Mouse (Mus musculus): ENCODE measurements around the gene Uba3. TPM values are rescaled to one million over a fixed set of nuclear protein-coding genes. Genes with fewer than 3 reads are reported as not detected.

Gene Uba3
- polyA plus RNA-seq, 1 experiment from 2014 or later, result 64.9 TPM

DNA sequence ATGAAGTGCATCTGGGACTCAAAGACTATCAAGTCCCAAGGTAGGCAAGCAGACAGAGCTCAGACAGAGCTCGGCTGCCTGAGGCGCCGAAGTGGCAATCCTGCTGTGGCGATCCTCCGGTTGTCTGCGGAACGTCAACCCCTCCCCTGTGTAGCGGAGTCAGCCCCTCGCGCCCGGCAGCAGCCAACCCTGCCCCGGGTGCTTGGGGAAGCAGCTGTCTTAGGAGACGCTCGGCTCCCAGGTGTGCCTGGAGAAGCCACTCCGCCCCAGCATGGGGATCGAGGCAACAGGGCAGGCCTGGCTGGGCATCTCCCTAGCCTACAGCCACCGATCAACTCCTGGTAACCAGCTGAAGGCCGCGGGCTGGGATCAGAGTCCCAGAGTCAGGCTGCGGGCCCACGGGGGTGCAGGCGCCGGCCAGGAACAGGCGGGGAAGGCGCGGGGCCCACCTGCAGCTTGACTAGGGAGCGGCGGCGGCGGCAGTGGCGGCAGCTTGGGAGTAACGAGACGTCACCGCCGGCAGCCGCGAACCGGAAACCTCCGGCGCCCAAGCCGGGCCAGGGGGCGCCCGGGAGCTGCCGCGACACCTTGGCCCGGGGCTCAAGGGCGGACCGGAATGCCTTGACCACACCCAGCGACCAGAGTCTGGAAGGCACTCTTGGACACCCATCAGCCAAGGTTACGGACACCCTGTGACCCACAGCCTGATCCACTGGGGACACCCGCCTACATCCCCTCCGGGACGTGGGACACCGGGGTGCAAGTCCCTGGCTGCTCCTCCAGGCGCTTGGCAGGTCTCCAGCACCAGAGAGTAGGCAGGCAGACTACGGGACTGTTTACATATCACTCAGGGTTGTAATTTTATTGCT lies 56.8 kb downstream of the Uba3 start, which contains the start of gene Eogt:
Gene Eogt, minus strand, starts transcription at position 800 of the 869 bp plus-strand sequence.
- no peaks in the 10 kb centered on the region for H3K9me3 ChIP-seq (replicated peaks; ENCODE audit: control insufficient read depth, low read length)
- H3K36me3 ChIP-seq (ENCODE audit: control insufficient read depth, insufficient read depth, low read length), result 0 out of 2 replicates have a peak, but pooled peaks cover 4% of the 10 kb centered on the region
- H3K9ac ChIP-seq (ENCODE audit: low read length), result peak within 1 kb of the TSS; percentile 96
- H3K27me3 ChIP-seq (ENCODE audit: control insufficient read depth, insufficient read depth, low read length), result no peaks in the 10 kb centered on the region
- peak within 1 kb of the TSS; percentile 87 for H3K27ac ChIP-seq (ENCODE audit: low read length)
- peak; percentile 83 for ATAC-seq (ENCODE audit: insufficient read depth, low FRiP score)
- peak within 1 kb of the TSS; percentile 97 for H3K4me2 ChIP-seq (ENCODE audit: low read depth, low read length)
- under 1% methylated on average over 56 of the region's 56 CpGs for WGBS
- H3K4me3 ChIP-seq (replicated peaks; ENCODE audit: low read length), result peak within 1 kb of the TSS; percentile 82
- peaks cover 14% of the 10 kb centered on the region for H3K4me1 ChIP-seq (ENCODE audit: control insufficient read depth, insufficient read depth, low read length)

DNA sequence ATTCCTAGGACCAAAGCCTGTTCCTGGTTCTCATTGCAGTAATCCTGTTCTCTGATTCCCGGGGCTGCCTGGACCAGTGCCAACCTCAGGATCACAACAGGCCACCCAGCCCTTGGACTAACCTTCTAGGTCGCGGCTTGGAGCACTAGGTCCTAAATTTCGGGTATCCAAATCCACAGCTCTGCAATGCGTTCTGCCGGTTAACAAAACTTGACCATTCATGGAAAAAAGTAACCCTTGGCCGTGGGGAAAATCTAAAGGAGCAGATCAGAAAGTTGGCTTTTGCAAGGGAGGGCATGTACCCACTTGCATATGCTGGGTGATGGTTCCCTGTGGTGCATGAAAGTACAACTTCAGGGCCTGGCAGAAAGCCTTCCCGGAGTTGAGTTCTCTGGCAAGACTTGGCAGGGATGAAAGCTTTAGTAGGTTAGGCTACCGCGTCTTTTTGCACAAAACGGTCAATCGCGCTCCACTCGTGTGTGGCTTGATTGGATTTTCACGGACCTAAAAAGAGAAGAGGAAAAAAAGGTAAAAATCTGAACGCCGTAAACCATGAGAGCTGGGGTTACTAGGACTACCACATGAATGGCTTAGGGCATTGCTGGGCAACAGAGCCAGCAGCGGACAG lies 57.6 kb downstream of the Uba3 start:
- no peak for ATAC-seq (ENCODE audit: insufficient read depth, low FRiP score)
- Histone ChIP-seq H3K27me3 (ENCODE audit: control insufficient read depth, insufficient read depth, low read length) (no peaks in the 10 kb centered on the region), H3K4me1 (ENCODE audit: control insufficient read depth, insufficient read depth, low read length) (peaks cover 14% of the 10 kb centered on the region), H3K4me3 (replicated peaks; ENCODE audit: low read length) (peak overlapping the region; percentile 82), H3K36me3 (ENCODE audit: control insufficient read depth, insufficient read depth, low read length) (0 out of 2 replicates have a peak, but pooled peaks cover 4% of the 10 kb centered on the region), H3K27ac (ENCODE audit: low read length) (peak overlapping the region; percentile 87), H3K4me2 (ENCODE audit: low read depth, low read length) (peak overlapping the region; percentile 97), H3K9ac (ENCODE audit: low read length) (peak overlapping the region; percentile 96), H3K9me3 (replicated peaks; ENCODE audit: control insufficient read depth, low read length) (no peaks in the 10 kb centered on the region)
- WGBS, result 20% methylated on average over 18 of the region's 18 CpGs

DNA sequence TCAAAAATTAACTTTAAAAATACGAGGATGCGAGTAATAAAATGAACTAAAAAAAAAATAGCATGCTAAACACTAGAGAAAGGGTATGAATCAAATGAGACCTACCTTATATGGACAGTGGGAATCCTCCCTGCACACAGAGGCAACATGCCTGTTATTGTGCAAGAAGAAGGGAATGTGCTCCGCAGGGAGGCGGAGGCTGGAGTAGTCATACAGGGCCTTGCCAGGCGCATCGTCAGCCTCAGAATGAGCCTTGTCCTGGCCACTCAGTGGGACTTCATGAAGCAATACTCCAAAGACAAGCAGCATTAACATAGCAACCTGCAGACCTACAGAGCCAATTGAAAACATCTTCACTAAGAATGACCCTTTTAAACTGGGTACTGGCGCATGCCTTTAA lies 60.3 kb downstream of the Uba3 start:
- Histone ChIP-seq H3K9ac (ENCODE audit: low read length) (no peak overlapping the region), H3K4me3 (replicated peaks; ENCODE audit: low read length) (no peak overlapping the region), H3K36me3 (ENCODE audit: control insufficient read depth, insufficient read depth, low read length) (no peaks in the 10 kb centered on the region), H3K27ac (ENCODE audit: low read length) (no peak overlapping the region), H3K9me3 (replicated peaks; ENCODE audit: control insufficient read depth, low read length) (no peaks in the 10 kb centered on the region), H3K27me3 (ENCODE audit: control insufficient read depth, insufficient read depth, low read length) (no peaks in the 10 kb centered on the region), H3K4me2 (ENCODE audit: low read depth, low read length) (no peak overlapping the region), H3K4me1 (ENCODE audit: control insufficient read depth, insufficient read depth, low read length) (peaks cover 14% of the 10 kb centered on the region)
- WGBS, result 90% methylated on average over 7 of the region's 7 CpGs
- ATAC-seq (ENCODE audit: insufficient read depth, low FRiP score), result no peak

DNA sequence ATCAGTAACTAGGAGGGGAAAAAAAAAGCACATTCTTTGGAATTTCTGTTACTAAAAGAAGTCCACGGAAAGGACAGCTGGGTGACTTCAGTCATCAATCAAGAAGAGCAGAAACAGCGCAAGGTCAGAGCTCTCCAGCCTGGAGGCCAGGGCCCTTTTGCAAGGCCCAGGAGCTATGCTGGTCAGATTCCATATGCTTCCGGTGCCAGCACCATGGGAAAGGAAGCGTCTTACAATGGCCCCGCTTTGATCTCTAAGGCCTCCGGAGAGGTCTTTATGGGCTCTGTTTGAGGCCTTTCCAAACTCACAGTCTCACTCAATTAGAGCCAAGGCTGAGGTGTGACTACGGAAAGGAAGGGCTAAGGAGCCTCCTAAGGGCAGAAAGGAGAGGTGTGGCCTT lies 61.1 kb downstream of the Uba3 start:
- Histone ChIP-seq H3K9ac (ENCODE audit: low read length) (no peak overlapping the region), H3K27me3 (ENCODE audit: control insufficient read depth, insufficient read depth, low read length) (no peaks in the 10 kb centered on the region), H3K9me3 (replicated peaks; ENCODE audit: control insufficient read depth, low read length) (no peaks in the 10 kb centered on the region), H3K36me3 (ENCODE audit: control insufficient read depth, insufficient read depth, low read length) (0 out of 2 replicates have a peak, but pooled peaks cover 4% of the 10 kb centered on the region), H3K4me1 (ENCODE audit: control insufficient read depth, insufficient read depth, low read length) (peaks cover 12% of the 10 kb centered on the region), H3K4me3 (replicated peaks; ENCODE audit: low read length) (no peak overlapping the region), H3K4me2 (ENCODE audit: low read depth, low read length) (no peak overlapping the region), H3K27ac (ENCODE audit: low read length) (no peak overlapping the region)
- 40% methylated on average over 7 of the region's 7 CpGs for WGBS
- ATAC-seq (ENCODE audit: insufficient read depth, low FRiP score), result no peak

DNA sequence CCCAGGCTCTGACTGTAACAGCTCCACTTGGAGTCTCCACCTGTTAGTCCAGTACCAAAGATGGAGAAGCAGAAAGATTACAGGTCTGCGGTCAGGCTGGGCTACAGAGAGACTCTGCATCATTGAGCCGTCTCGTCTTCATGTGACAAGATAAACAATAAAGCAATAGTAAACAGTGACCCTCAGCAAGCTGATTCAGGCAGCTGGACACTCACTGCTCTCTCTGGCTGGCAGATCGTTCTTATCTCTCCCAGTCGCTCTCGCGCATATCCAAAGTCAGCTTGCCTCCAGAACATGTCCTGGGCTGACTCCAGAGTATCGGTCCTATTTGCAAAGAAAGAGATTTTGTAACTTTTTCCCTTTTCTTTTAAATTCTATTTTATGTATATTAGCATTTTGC lies 62.8 kb downstream of the Uba3 start:
- H3K36me3 ChIP-seq (ENCODE audit: control insufficient read depth, insufficient read depth, low read length), result peaks cover 6% of the 10 kb centered on the region; the same call in 1 of the 2 replicates

DNA sequence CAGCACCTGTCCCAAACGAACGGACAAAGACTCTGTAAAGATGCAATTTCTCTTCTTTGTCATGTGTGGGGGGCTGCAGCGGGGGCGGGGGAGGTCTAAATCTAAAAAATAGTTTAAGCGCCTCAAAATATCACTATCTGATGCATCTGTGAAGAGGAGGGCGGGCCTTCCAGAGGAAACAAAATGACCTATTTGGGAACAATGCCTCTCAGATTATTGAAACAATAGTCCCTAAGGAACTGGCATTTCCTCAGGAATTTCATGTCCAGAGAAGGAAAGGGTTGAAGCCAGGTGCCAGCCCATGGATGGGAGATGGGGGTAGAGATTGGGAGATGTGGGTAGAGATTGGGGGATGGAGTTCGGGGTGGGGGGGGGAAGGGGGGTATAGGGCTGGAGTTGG lies 63.6 kb downstream of the Uba3 start:
- no peak overlapping the region for H3K27ac ChIP-seq (ENCODE audit: low read length)
- H3K4me1 ChIP-seq (ENCODE audit: control insufficient read depth, insufficient read depth, low read length), result no peaks in the 10 kb centered on the region
- H3K9ac ChIP-seq (ENCODE audit: low read length), result no peak overlapping the region
- H3K4me2 ChIP-seq (ENCODE audit: low read depth, low read length), result no peak overlapping the region
- H3K36me3 ChIP-seq (ENCODE audit: control insufficient read depth, insufficient read depth, low read length), result peaks cover 6% of the 10 kb centered on the region; the same call in 1 of the 2 replicates
- 66% methylated on average over 7 of the region's 7 CpGs for WGBS
- no peak for ATAC-seq (ENCODE audit: insufficient read depth, low FRiP score)
- no peaks in the 10 kb centered on the region for H3K9me3 ChIP-seq (replicated peaks; ENCODE audit: control insufficient read depth, low read length)
- H3K27me3 ChIP-seq (ENCODE audit: control insufficient read depth, insufficient read depth, low read length), result no peaks in the 10 kb centered on the region
- H3K4me3 ChIP-seq (replicated peaks; ENCODE audit: low read length), result no peak overlapping the region

More for the DNA sequence above, 62.8 kb downstream of the Uba3 start:
- Histone ChIP-seq H3K27me3 (ENCODE audit: control insufficient read depth, insufficient read depth, low read length) (no peaks in the 10 kb centered on the region), H3K9ac (ENCODE audit: low read length) (no peak overlapping the region), H3K27ac (ENCODE audit: low read length) (no peak overlapping the region), H3K4me3 (replicated peaks; ENCODE audit: low read length) (no peak overlapping the region), H3K4me2 (ENCODE audit: low read depth, low read length) (no peak overlapping the region), H3K9me3 (replicated peaks; ENCODE audit: control insufficient read depth, low read length) (no peaks in the 10 kb centered on the region), H3K4me1 (ENCODE audit: control insufficient read depth, insufficient read depth, low read length) (0 out of 2 replicates have a peak, but pooled peaks cover 3% of the 10 kb centered on the region)
- 68% methylated on average over 8 of the region's 8 CpGs for WGBS
- no peak for ATAC-seq (ENCODE audit: insufficient read depth, low FRiP score)

Other genes with a start within 250 kb of the Uba3 start
- 0.12 TPM in 1 of 2 replicates, not detected in the other for gene Fam19a4, start 145.2 kb downstream of the Uba3 start, polyA plus RNA-seq (2015; fragmentation: Nextera tagmentation; extraction: Ambion mirVana)
- 12.7 and 14.7 TPM in 2 replicates for gene Eogt, start 56.5 kb downstream of the Uba3 start, polyA plus RNA-seq (2015; fragmentation: Nextera tagmentation; extraction: Ambion mirVana)
- gene Tmf1, start 26.5 kb downstream of the Uba3 start, polyA plus RNA-seq (2015; fragmentation: Nextera tagmentation; extraction: Ambion mirVana), result 27.7 and 35.2 TPM in 2 replicates
- gene Arl6ip5, start 5.0 kb upstream of the Uba3 start, polyA plus RNA-seq (2015; fragmentation: Nextera tagmentation; extraction: Ambion mirVana), result 77.0 and 93.1 TPM in 2 replicates
- 0.10 and 4.4 TPM in 2 replicates for gene Lmod3, start 47.1 kb upstream of the Uba3 start, polyA plus RNA-seq (2015; fragmentation: Nextera tagmentation; extraction: Ambion mirVana)